Mouse (Mus musculus) lung, postnatal 0 days (tissue): ENCODE measurements around the gene Acp7.

Experiments used
- CTCF ChIP-seq: IDR thresholded peaks from 2 replicates; pipeline ENCODE4 v1.5.1; 2016; ENCODE audit warnings: antibody characterized with exemption, mild to moderate bottlenecking
- EP300 ChIP-seq: IDR thresholded peaks from 2 replicates; pipeline ENCODE4 v1.6.1; 2016; ENCODE audit warnings: antibody characterized with exemption, mild to moderate bottlenecking, control low read depth

GRCm38 (mm10) chr7:28570291-28570981 lies 60.7 kb downstream of the Acp7 start:
- TF ChIP-seq CTCF (peak; percentile 45), EP300 (no peak)
